Mouse (Mus musculus): ENCODE results near the gene Bcl11a. TPM values are rescaled to one million over a fixed set of nuclear protein-coding genes. Genes with fewer than 3 reads are reported as not detected.
"Not testable (repeated sequence)": the region's sequence is repeated elsewhere in the genome, so short reads cannot be mapped to it uniquely, and the experiment has no call there.

Gene Bcl11a
- total RNA-seq, 2 experiments from 2014 or later: 8.4 to 10.3 TPM

DNA sequence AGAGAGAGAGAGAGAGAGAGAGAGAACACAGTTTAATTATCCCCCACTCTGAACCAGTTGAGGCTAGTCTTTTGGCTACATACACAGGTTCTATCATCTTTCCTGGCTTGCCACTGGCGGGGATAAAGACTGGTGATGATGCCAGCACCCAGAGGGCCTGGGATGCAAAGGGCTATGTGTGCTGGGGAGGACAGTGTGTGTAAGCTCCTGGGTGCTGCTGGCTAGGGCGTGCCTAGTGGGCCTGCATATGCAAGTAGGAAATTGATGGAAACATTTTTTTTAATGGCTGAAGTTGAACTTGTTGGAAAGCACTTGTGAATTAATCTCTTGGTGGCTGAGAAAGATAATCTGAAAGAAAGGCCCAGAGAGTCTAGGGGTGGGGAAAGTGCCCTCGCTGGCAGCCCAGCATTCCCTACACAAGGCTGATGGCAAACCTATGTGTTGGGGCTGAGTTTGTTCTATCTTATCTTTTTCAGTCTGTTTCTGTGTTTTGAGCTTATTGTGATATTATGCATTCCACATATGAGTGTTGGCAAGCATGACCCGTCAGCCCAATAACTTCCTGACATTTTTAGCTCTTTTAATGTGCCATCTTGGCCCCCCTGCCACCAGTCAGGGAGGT lies 22.7 kb downstream of the Bcl11a start:
- DNase-seq: no peak

- no peak for DNase-seq
Measured at GRCm38 (mm10) chr11:24101625-24102024, 23.8 kb downstream of the Bcl11a start.

- no peak for DNase-seq
Measured at GRCm38 (mm10) chr11:24102372-24102771, 24.5 kb downstream of the Bcl11a start.

DNA sequence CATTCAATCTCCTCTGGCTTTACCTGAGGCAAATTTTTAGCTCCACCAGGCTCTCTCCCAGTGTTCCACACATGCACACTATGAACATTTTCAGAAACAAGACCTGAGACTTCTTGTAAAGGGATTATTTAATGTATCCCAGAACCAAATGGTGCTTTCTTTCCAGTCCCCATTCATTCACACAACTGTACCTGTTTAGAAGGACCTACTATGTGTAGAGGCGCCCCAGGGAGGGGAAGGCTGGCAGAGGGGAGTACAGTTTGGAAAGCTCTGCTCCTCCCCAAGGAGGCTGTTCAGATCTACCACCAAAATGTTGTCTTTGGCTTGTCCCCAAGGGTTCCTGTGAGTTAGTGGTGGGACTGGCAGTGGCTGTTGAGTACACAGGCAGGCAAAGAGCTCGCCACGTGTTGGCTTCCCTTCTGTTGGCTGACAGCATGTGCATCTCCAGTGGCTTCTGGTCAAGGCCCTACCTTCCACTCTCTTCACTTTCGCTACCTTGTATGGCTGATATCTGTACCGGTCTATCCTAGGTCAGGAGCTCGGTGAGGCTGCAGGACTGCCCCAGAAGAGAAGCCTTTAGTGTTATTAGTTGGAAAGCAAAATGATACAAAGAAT lies 25.4 kb downstream of the Bcl11a start:
- no peak for DNase-seq

DNA sequence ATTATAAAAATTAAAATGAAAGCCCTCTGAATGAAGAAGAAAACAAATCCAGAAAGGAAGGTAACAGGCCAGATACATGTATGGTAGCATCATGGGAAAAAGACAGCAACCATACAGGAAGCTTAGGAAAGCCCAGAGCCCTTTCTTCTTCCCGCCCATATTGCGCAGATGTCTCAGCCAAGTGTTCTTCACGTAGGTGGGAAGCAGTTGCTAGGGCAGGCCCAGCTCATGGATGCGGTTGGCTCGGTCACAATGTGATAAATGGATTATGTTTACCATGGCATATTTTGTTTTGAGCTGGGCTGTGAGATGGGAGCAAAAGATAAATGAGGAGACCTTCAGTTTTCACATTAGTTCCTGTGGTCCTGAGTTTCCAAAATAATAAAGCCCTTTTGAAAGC lies 29.6 kb downstream of the Bcl11a start:
- no peak for DNase-seq

DNA sequence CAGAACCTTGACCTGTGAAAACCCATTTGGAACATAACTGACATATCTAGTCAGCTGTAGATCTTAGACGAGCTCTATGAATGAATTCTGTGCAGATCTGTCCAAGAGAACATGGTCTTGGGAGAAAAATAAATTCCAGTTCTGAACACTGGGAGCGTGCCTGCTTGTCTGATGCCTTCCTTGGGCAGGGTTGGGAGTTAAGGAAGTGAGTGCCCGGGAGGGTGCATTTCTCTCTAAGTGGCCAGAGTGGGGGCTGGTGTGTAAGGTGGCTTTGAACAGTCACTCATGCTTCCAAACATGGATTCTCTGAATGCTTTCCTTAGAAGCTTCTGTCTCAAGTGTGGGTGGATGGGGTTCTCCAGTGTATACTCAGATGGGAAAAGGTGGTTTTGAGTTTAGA lies 31.1 kb downstream of the Bcl11a start:
- no peak for DNase-seq

GRCm38 (mm10) chr11:24109388-24109787 lies 31.5 kb downstream of the Bcl11a start:
- DNase-seq: no peak

GRCm38 (mm10) chr11:24110113-24110512 lies 32.3 kb downstream of the Bcl11a start:
- DNase-seq: no peak

- no peak for DNase-seq
Measured at GRCm38 (mm10) chr11:24111720-24112119, 33.9 kb downstream of the Bcl11a start.

DNA sequence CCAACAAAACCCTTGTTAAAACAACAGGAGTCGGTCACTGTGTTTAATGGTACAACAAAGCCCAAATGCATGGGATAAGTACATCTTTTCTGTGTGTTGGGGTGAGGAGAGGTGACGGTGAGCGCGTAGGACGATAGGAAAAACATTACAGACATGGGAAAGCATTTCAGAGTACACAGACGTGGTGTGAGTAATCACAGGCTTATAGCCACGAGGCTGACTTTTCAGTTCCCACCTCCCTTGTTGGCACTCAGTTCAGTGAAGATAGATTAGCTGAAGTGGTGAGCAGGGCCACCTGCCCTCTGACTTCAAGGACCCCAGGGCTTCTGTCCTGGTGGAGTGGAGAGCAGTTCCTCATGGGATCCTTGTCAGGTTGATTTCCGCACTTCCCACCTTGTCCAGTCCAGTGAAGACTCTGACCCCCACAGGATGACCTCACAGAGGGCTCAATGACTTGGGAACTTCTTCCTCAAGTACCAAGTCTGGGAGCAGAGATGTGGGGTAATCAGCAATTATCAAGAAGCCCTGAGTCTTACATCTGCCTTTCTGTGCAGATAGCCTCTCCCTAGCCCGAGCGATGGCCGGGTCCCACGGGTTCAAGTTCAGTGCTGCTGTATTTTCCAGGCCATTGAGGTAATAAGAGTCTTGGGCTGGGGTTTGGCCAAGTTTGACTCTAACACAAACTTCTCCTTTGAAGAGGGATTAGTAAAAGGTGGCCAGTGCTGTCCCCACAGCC lies 37.3 kb downstream of the Bcl11a start:
- DNase-seq: peak; percentile 46

DNA sequence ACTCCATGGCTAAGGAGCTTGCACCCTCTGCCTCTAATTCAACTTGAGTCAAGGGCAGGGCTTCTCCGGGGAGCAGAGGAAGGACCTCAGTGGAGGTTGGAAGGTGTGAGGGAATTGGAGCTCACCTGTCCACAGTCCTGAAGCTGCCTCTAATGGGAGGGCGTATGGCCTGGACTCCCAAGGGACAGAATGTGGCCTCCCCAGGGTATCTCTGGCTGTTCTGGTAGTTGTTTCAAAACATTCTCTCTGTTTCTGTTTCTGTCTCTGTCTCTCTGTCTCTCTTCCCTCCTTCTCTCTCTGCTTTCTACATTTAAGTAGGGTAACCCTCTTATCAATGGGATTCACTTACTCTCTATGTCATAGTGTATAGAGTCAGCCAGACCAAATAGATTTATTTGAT lies 38.2 kb downstream of the Bcl11a start:
- DNase-seq: no peak

GRCm38 (mm10) chr11:24116582-24117318 lies 38.9 kb downstream of the Bcl11a start:
- DNase-seq: no peak

DNA sequence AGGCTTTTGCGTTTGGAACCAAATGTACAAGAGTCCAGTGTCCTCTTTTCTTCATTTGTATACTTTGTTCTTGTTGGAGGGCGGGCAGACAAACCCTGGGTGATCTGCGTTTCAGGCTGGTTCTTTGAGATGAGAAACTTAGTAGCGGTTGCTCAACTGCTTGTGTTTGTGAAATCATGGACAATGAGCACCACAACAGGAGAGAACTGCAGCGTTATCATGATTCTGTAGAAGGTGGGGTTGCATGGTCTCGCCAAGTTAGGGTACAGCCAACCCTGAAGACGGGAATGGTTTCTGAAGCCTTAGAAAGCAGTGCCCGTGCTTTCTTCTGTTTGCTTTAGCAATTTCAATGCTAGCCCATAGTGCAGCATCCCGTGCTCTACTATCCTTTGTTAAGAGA lies 43.3 kb downstream of the Bcl11a start:
- no peak for DNase-seq

DNA sequence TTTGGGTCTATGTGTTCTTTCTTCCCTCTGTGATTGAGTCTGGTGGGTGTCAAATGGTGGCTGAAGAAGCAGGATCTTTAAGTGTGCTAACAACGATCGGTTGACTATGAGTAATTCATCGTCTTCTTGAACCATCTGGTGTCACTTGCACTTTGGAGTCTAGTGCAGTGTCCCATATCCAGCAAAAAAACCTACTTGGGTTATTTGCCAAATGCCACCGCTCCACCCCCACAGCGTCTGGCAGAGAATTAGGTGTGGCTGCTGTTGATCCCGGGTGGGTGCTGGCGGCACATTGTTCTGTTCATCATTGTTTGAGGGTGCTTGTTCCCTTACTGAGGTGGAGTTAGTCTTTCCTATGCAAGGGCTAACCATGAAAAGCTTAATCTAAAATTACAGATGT lies 45.0 kb downstream of the Bcl11a start:
- DNase-seq: no peak

GRCm38 (mm10) chr11:24123991-24124390 lies 46.1 kb downstream of the Bcl11a start:
- DNase-seq: no peak

- DNase-seq: no peak
Measured at GRCm38 (mm10) chr11:24125098-24125497, 47.2 kb downstream of the Bcl11a start.

- DNase-seq: no peak
Measured at GRCm38 (mm10) chr11:24128001-24128400, 50.1 kb downstream of the Bcl11a start.

DNA sequence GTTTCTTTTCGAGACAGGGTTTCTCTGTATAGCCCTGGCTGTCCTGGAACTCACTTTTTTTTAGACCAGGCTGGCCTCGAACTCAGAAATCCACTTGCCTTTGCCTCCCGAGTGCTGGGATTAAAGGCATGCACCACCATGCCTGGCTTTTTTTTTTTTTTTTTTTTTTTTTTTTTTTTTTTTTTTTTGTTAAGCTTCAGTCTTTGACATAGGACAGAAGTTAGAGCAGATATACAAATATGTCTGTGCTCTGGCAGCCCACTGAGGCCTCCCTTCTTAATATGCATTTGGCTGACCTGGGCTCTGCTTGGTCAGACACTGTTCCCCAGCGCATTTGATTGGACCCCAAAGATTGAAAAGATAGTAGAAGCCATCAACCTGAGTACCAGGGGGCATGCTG lies 51.0 kb downstream of the Bcl11a start:
- not testable (repeated sequence) for DNase-seq

GRCm38 (mm10) chr11:24129358-24130185 lies 51.7 kb downstream of the Bcl11a start:
- no peak for DNase-seq

- DNase-seq: no peak
Measured at GRCm38 (mm10) chr11:24130186-24130760, 52.4 kb downstream of the Bcl11a start.

DNA sequence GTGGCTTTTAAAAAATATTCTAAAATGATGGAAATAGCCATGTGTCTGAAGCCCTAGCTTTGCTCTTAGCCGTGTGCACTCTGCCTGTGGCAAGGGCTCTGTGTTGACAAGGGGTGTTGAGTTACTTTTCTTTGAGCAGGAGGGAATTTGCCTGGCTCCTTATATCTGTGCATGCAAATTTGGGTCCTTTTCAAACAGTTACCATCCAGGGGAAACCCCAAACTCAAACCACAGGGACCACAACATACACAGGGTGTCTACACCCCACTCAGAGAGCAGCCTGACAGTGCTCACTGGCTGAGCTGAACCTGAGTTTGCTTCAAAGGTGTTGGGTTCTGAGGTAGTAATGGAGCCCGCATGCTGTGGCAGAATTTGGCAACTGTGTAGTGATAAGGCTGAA lies 54.0 kb downstream of the Bcl11a start:
- no peak for DNase-seq

DNA sequence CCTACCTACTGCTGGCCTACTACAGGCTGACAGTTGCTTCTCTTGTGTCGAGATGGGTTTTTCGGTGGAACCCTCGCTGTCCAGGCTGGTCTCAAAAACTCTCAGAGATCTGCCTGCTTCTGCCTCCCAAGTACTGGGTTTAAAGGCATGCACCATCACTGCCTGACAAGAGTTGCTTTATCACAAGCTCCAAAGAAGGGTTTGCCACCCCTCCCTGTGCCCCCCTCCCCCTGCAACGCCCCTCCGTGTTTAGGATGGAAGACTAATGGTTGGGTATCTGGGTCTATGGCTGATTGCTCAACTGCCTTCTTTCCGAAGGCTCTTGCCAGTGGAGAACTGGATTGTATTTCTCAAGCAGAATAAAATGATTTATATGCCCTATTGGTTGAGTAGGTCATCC lies 54.5 kb downstream of the Bcl11a start:
- no peak for DNase-seq

All from heart, postnatal 4 days (tissue).